Mouse (Mus musculus) liver, embryonic 14.5 days (tissue): ENCODE data around the gene Clic3.

Source experiments
- CTCF ChIP-seq: IDR thresholded peaks from 2 replicates; pipeline ENCODE4 v1.5.1; 2016; ENCODE audit warnings: antibody characterized with exemption, low read depth, control low read depth
- EP300 ChIP-seq: IDR thresholded peaks from 2 replicates; pipeline ENCODE4 v1.6.1; 2016; ENCODE audit warnings: antibody characterized with exemption, low read depth

DNA sequence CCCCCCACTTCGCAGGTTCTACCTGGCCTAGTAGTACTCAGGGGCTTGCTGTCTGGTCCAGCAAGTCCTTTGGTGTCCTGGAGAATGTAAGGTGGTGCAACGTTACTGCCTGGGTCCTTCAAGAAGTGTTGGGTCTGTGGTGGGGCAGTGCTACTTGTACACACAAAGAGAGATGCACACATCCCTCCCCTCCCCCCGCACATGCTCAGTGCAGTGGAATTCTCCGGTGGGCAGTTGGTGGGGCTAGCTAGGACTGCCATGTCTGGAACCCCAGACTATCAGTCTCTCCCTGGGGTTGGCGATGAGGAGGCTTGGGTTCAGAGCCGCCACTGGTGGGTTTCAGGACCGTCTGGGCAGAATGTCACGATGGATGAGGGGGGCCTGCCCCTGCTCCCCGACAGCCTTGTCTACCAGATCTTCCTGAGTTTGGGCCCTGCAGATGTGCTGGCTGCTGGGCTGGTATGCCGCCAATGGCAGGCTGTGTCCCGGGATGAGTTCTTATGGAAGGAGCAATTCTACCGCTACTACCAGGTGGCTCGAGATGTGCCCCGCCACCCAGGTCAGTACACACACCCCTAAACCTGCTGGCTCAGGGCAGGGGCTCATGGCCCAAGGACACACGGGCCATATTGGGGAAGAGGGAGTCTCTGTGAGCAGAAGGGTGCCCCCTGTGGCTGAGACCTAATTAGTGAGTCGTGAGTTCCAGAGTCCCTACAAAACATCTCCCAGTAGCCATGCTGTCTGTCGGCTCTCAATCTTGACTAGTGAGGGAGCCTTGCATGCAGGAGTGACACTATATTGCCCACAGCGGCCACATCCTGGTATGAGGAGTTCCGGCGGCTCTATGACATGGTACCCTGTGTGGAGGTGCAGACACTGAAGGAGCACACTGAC, 45.2 kb downstream of the Clic3 start, which contains the start of gene C8g:
- TF ChIP-seq CTCF (peak; percentile 55), EP300 (no peak)
